Mouse (Mus musculus) bone marrow macrophage, adult 2 months (primary cell): ENCODE data around the gene Gpx4.

Experiments
- CTCF ChIP-seq: IDR thresholded peaks from 2 replicates; pipeline ENCODE4 v1.5.1; 2012; ENCODE audit warnings: low read depth, mild to moderate bottlenecking, low read length, moderate library complexity
- POLR2A ChIP-seq: IDR thresholded peaks from 2 replicates; pipeline ENCODE4 v1.6.1; 2012; ENCODE audit warnings: mild to moderate bottlenecking, low read depth, low read length, borderline replicate concordance

GRCm38 (mm10) chr10:80023758-80024157 is 23.2 kb upstream of the Gpx4 start:
- no peak for TF ChIP-seq CTCF
- TF ChIP-seq POLR2A = no peak
